Mouse (Mus musculus) liver, postnatal 0 days (tissue): ENCODE results near the gene Oscp1.

Source experiments
- CTCF ChIP-seq: sonication (generic); IDR thresholded peaks from 2 replicates; pipeline ENCODE4 v1.5.1; 2016; ENCODE audit warnings: antibody characterized with exemption, low read depth
- EP300 ChIP-seq: IDR thresholded peaks from 2 replicates; pipeline ENCODE4 v1.6.1; 2016; ENCODE audit warnings: antibody characterized with exemption, low read depth, mild to moderate bottlenecking

DNA sequence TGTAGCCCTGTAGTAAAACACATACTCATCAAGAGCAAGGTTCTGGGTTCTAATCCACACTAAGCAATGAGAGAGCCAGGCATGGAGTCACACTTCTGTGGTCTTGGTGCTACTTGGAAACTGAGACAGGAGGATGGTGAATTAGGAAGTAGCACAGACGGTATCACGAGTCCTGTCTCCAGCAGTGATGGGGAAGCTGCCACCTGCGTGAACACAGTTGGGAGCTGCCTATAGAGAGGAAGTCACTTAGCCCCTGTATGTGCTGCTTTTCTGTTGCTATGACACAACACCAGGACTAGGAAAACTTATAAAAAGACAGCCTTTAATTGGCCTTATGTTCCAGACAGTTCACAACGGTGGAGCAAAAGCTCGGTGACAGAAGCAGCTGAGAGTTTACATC, 27.7 kb upstream of the Oscp1 start:
- TF ChIP-seq CTCF = no peak
- TF ChIP-seq EP300 = no peak
